In genomic region chr17:26055164-26055563, GRCm38 (mm10) we compare ENCODE assay signal across 24 mouse cellular contexts. TPM values are rescaled to one million over a fixed set of nuclear protein-coding genes. Genes with fewer than 3 reads are reported as not detected.
DNase-seq lines count a peak whose midpoint lies in the region; ATAC-seq and TF ChIP-seq lines count a peak whose summit lies in the region.
"Had no signal": no experiment of that assay in that cellular context is flagged by ENCODE, and none has a peak within 500 bp of the region (broad histone marks: within the 10 kb centered on the region; RNA-seq: fewer than 3 reads in every experiment).

No protein-coding gene starts in this region.

- H3K27ac ChIP-seq in kidney, adult 2 months (ENCODE audit: insufficient read depth, low read depth, low read length), result peak overlapping the region; percentile 3; the same call in 1 of the 2 replicates
- peak overlapping the region; percentile 77 for H3K27ac ChIP-seq in kidney, postnatal 0 days
- no peak overlapping the region for H3K27ac ChIP-seq in liver, embryonic 12.5 days
- H3K27ac ChIP-seq: embryonic facial prominence, embryonic 13.5 days; heart, embryonic 13.5 days; hindbrain, embryonic 12.5 days; limb, embryonic 10.5 days; neural tube, embryonic 12.5 days had no signal

- H3K4me2 ChIP-seq in kidney, postnatal 0 days (ENCODE audit: low read length), result no peak overlapping the region; the same call in 1 of the 2 replicates
- no peak overlapping the region for H3K4me2 ChIP-seq in liver, embryonic 12.5 days
- H3K4me2 ChIP-seq: embryonic facial prominence, embryonic 13.5 days; heart, embryonic 13.5 days; hindbrain, embryonic 12.5 days; neural tube, embryonic 12.5 days had no signal

- ATAC-seq in kidney, postnatal 0 days (replicated peaks; ENCODE audit: low FRiP score, low read depth), result peak; percentile 66
- ATAC-seq in megakaryocyte-erythroid progenitor cell, adult 5-6 weeks (replicated peaks; ENCODE audit: low FRiP score, low TSS enrichment, poor library complexity, severe bottlenecking), result no peak
- no peak for ATAC-seq in liver, embryonic 12.5 days
- ATAC-seq: forebrain, embryonic 14.5 days had no signal

- H3K9me3 ChIP-seq in kidney, postnatal 0 days (replicated peaks; ENCODE audit: low read length), result no peaks in the 10 kb centered on the region
- no peaks in the 10 kb centered on the region for H3K9me3 ChIP-seq in liver, embryonic 12.5 days (replicated peaks)
- H3K9me3 ChIP-seq: embryonic facial prominence, embryonic 13.5 days; heart, embryonic 13.5 days; hindbrain, embryonic 12.5 days; limb, embryonic 10.5 days; neural tube, embryonic 12.5 days had no signal

- H3K4me1 ChIP-seq in kidney, adult 2 months (ENCODE audit: control insufficient read depth, insufficient read depth, low read length), result peaks cover 27% of the 10 kb centered on the region; the same call in 1 of the 2 replicates
- peaks cover 12% of the 10 kb centered on the region; the same call in 1 of the 2 replicates for H3K4me1 ChIP-seq in kidney, postnatal 0 days (replicated peaks; ENCODE audit: insufficient read depth, low read length)
- H3K4me1 ChIP-seq in liver, embryonic 12.5 days, result peaks cover 17% of the 10 kb centered on the region

- no peak for TF ChIP-seq CTCF in kidney, adult 2 months (conservative IDR thresholded peaks at IDR 0.05; ENCODE audit: insufficient read depth, insufficient read length, low read depth, low read length)
- TF ChIP-seq CTCF in kidney, postnatal 0 days (IDR thresholded peaks at IDR 0.05; ENCODE audit: low read depth), result no peak

- no peaks in the 10 kb centered on the region for H3K27me3 ChIP-seq in kidney, adult 2 months (replicated peaks; ENCODE audit: control insufficient read depth, insufficient read depth, low read length)
- no peaks in the 10 kb centered on the region for H3K27me3 ChIP-seq in kidney, postnatal 0 days (ENCODE audit: insufficient read depth, low read length)
- peaks cover 12% of the 10 kb centered on the region; the same call in 1 of the 2 replicates for H3K27me3 ChIP-seq in liver, embryonic 12.5 days (replicated peaks)
- H3K27me3 ChIP-seq: embryonic facial prominence, embryonic 13.5 days; heart, embryonic 13.5 days; hindbrain, embryonic 12.5 days; neural tube, embryonic 12.5 days had no signal

- 31% methylated on average over 6 of the region's 6 CpGs for WGBS in kidney, adult 2 months
- WGBS in kidney, postnatal 0 days, result 30% methylated on average over 6 of the region's 6 CpGs
- whole genome bisulfite sequencing in liver, embryonic 12.5 days (ENCODE audit: insufficient replicate concordance), result 67% methylated on average over 6 of the region's 6 CpGs

- H3K4me3 ChIP-seq in kidney, adult 2 months (ENCODE audit: insufficient read depth, low read depth, low read length), result no peak overlapping the region
- H3K4me3 ChIP-seq in kidney, postnatal 0 days (replicated peaks; ENCODE audit: low read depth, low read length), result no peak overlapping the region
- no peak overlapping the region for H3K4me3 ChIP-seq in liver, embryonic 12.5 days
- H3K4me3 ChIP-seq: embryonic facial prominence, embryonic 13.5 days; heart, embryonic 13.5 days; hindbrain, embryonic 12.5 days; limb, embryonic 10.5 days; neural tube, embryonic 12.5 days had no signal

- no peaks in the 10 kb centered on the region for H3K36me3 ChIP-seq in kidney, adult 2 months (ENCODE audit: control insufficient read depth, insufficient read depth, low read length)
- no peaks in the 10 kb centered on the region for H3K36me3 ChIP-seq in kidney, postnatal 0 days (ENCODE audit: insufficient read depth, low read length)
- H3K36me3 ChIP-seq in liver, embryonic 12.5 days, result no peaks in the 10 kb centered on the region

- peak; percentile 8 for DNase-seq in cerebellum, adult 9-11 months
- DNase-seq in cerebellum, postnatal 14 days, result no peak
- peak; percentile 78 for DNase-seq in kidney, adult 2 months
- DNase-seq in kidney, postnatal 0 days (ENCODE audit: low spot score), result peak; percentile 65
- peak; percentile 17 for DNase-seq in mesoderm, embryonic 11.5 days (ENCODE audit: low read depth, low spot score)
- no peak for DNase-seq in heart, adult 9 months (ENCODE audit: low spot score in 2 of 2)
- DNase-seq: cerebellum, adult 11-12 months; cerebellum, postnatal 25 days; gastrocnemius, postnatal 10 days; heart, adult 11 months; heart, postnatal 14 days; liver; lung, adult 18-20 months; lung, postnatal 10 days; midbrain, embryonic 14.5 days; thymus, postnatal 14 days had no signal

- no peak for TF ChIP-seq POLR2A in kidney, adult 2 months (IDR thresholded peaks at IDR 0.05; ENCODE audit: low read depth, low read length)

- no peak overlapping the region for H3K9ac ChIP-seq in kidney, postnatal 0 days (ENCODE audit: low read depth, low read length)
- H3K9ac ChIP-seq in liver, embryonic 12.5 days, result no peak overlapping the region
- H3K9ac ChIP-seq: embryonic facial prominence, embryonic 13.5 days; hindbrain, embryonic 12.5 days; neural tube, embryonic 12.5 days had no signal

RNA-seq across cellular contexts. Expression of gene Rab11fip3, which starts 14.2 kb away (rescaled TPM):
- 454 and 517 TPM in 2 replicates for polyA plus RNA-seq in kidney, adult 2 months (2012; rRNA removed)
- 35.3 and 40.2 TPM in 2 replicates for polyA plus RNA-seq in kidney, postnatal 0 days (2015; fragmentation: Nextera tagmentation; extraction: Ambion mirVana)
- total RNA-seq in megakaryocyte-erythroid progenitor cell, adult 5-6 weeks (2014; fragmentation: Nextera tagmentation), result 0.48 and 3.2 TPM in 2 replicates
- 0.33 and 0.65 TPM in 2 replicates for total RNA-seq in megakaryocyte-erythroid progenitor cell, adult 5-6 weeks (2017)
- polyA plus RNA-seq in liver, embryonic 12.5 days (2016; fragmentation: Nextera tagmentation; extraction: Ambion mirVana), result 4.2 and 4.3 TPM in 2 replicates

RNA-seq across cellular contexts. Expression of gene Decr2, which starts 35.0 kb away (rescaled TPM):
- polyA plus RNA-seq in kidney, adult 2 months (2012; rRNA removed), result 63.0 and 74.9 TPM in 2 replicates
- polyA plus RNA-seq in kidney, postnatal 0 days (2015; fragmentation: Nextera tagmentation; extraction: Ambion mirVana), result 44.8 and 47.3 TPM in 2 replicates
- 6.8 and 7.7 TPM in 2 replicates for total RNA-seq in megakaryocyte-erythroid progenitor cell, adult 5-6 weeks (2014; fragmentation: Nextera tagmentation)
- total RNA-seq in megakaryocyte-erythroid progenitor cell, adult 5-6 weeks (2017), result 5.6 and 7.8 TPM in 2 replicates
- 12.0 and 13.2 TPM in 2 replicates for polyA plus RNA-seq in liver, embryonic 12.5 days (2016; fragmentation: Nextera tagmentation; extraction: Ambion mirVana)

RNA-seq across cellular contexts. Expression of gene Nme4, which starts 40.2 kb away (rescaled TPM):
- 36.2 and 45.6 TPM in 2 replicates for polyA plus RNA-seq in kidney, adult 2 months (2012; rRNA removed)
- polyA plus RNA-seq in kidney, postnatal 0 days (2015; fragmentation: Nextera tagmentation; extraction: Ambion mirVana), result 56.1 and 57.6 TPM in 2 replicates
- total RNA-seq in megakaryocyte-erythroid progenitor cell, adult 5-6 weeks (2014; fragmentation: Nextera tagmentation), result 103 and 104 TPM in 2 replicates
- 70.5 and 80.3 TPM in 2 replicates for total RNA-seq in megakaryocyte-erythroid progenitor cell, adult 5-6 weeks (2017)
- 65.9 and 68.3 TPM in 2 replicates for polyA plus RNA-seq in liver, embryonic 12.5 days (2016; fragmentation: Nextera tagmentation; extraction: Ambion mirVana)

RNA-seq across cellular contexts. Expression of gene Tmem8, which starts 57.9 kb away (rescaled TPM):
- polyA plus RNA-seq in kidney, adult 2 months (2012; rRNA removed), result 431 and 538 TPM in 2 replicates
- polyA plus RNA-seq in kidney, postnatal 0 days (2015; fragmentation: Nextera tagmentation; extraction: Ambion mirVana), result 13.0 and 14.0 TPM in 2 replicates
- total RNA-seq in megakaryocyte-erythroid progenitor cell, adult 5-6 weeks (2014; fragmentation: Nextera tagmentation), result 38.1 and 41.1 TPM in 2 replicates
- 6.0 and 18.4 TPM in 2 replicates for total RNA-seq in megakaryocyte-erythroid progenitor cell, adult 5-6 weeks (2017)
- 1.9 and 2.2 TPM in 2 replicates for polyA plus RNA-seq in liver, embryonic 12.5 days (2016; fragmentation: Nextera tagmentation; extraction: Ambion mirVana)

Comparison
In these comparisons a context has a peak if more than half of its experiments do, and no peak if none do; other contexts are left out.
1. DNase-seq: peak in cerebellum, adult 9-11 months (single experiment), kidney, adult 2 months (single experiment), kidney, postnatal 0 days (single experiment) and mesoderm, embryonic 11.5 days (single experiment); none in cerebellum, postnatal 14 days (0 of 2) and heart, adult 9 months (0 of 2).
2. RNA of gene Rab11fip3, which starts 14.2 kb away (polyA plus RNA-seq): 454 to 517 TPM in kidney, adult 2 months; 35.3 to 40.2 TPM in kidney, postnatal 0 days and 4.2 to 4.3 TPM in liver, embryonic 12.5 days; every median in the first group is over 10 times any median in the second.